Comparison of ENCODE assay signal across 13 mouse cellular contexts in genomic region chr11:19714211-19714610, GRCm38 (mm10).
DNase-seq lines count a peak whose midpoint lies in the region; ATAC-seq and TF ChIP-seq lines count a peak whose summit lies in the region.
"Had no signal": no experiment of that assay in that cellular context is flagged by ENCODE, and none has a peak within 500 bp of the region (broad histone marks: within the 10 kb centered on the region; RNA-seq: fewer than 3 reads in every experiment).

No protein-coding gene starts in this region.

- no peak for TF ChIP-seq CTCF in thymus, adult 2 months (IDR thresholded peaks at IDR 0.05; ENCODE audit: borderline replicate concordance, control insufficient read depth, extremely low read depth, insufficient read depth, low read length, poor library complexity)

- WGBS in heart, embryonic 14.5 days: 12% methylated on average over 5 of the region's 5 CpGs
- WGBS in limb, embryonic 13.5 days: 16% methylated on average over 5 of the region's 5 CpGs
- WGBS in limb, embryonic 10.5 days: 32% methylated on average over 5 of the region's 5 CpGs
- 31% methylated on average over 5 of the region's 5 CpGs for WGBS in forebrain, embryonic 14.5 days
- 52% methylated on average over 5 of the region's 5 CpGs for WGBS in thymus, adult 2 months

- no peak for ATAC-seq in heart, embryonic 14.5 days (ENCODE audit: insufficient number of reproducible peaks, insufficient read depth, low FRiP score, low read depth)
- no peak for ATAC-seq in limb, embryonic 13.5 days (ENCODE audit: low FRiP score, low read depth)
- no peak for ATAC-seq in forebrain, embryonic 14.5 days

- no peaks in the 10 kb centered on the region for H3K36me3 ChIP-seq in heart, embryonic 14.5 days (ENCODE audit: control insufficient read depth, insufficient read depth, low read length)
- no peaks in the 10 kb centered on the region for H3K36me3 ChIP-seq in limb, embryonic 13.5 days
- no peaks in the 10 kb centered on the region for H3K36me3 ChIP-seq in limb, embryonic 10.5 days
- no peaks in the 10 kb centered on the region for H3K36me3 ChIP-seq in forebrain, embryonic 14.5 days (ENCODE audit: control insufficient read depth, insufficient read depth, low read length)
- no peaks in the 10 kb centered on the region for H3K36me3 ChIP-seq in thymus, adult 2 months (ENCODE audit: control insufficient read depth, insufficient read depth, low read length)
- H3K36me3 ChIP-seq: embryonic facial prominence, embryonic 12.5 days; liver, embryonic 15.5 days; midbrain, embryonic 12.5 days; stomach, embryonic 15.5 days had no signal

- no peaks in the 10 kb centered on the region for H3K9me3 ChIP-seq in heart, embryonic 14.5 days (ENCODE audit: control insufficient read depth, low read length)
- peaks cover 2% of the 10 kb centered on the region; the same call in 1 of the 2 replicates for H3K9me3 ChIP-seq in limb, embryonic 13.5 days
- no peaks in the 10 kb centered on the region for H3K9me3 ChIP-seq in limb, embryonic 10.5 days (replicated peaks)
- no peaks in the 10 kb centered on the region for H3K9me3 ChIP-seq in forebrain, embryonic 14.5 days (replicated peaks; ENCODE audit: control insufficient read depth, low read length)
- H3K9me3 ChIP-seq: embryonic facial prominence, embryonic 12.5 days; liver, embryonic 15.5 days; stomach, embryonic 15.5 days had no signal

- no peak for DNase-seq in heart, postnatal 14 days
- no peak for DNase-seq in limb, embryonic 10.5 days (ENCODE audit: low spot score)
- peak; percentile 15 for DNase-seq in R1 (ENCODE audit: low read depth, low spot score)
- DNase-seq in forebrain, embryonic 14.5 days (ENCODE audit: low spot score): peak; percentile 29
- DNase-seq in thymus, adult 2 months: no peak
- DNase-seq in ovary, adult 18-20 months (ENCODE audit: low spot score): no peak
- DNase-seq: layer of hippocampus, adult 9-11 months had no signal

- H3K4me1 ChIP-seq in heart, embryonic 14.5 days (ENCODE audit: control insufficient read depth in 2 of 2, insufficient read depth in 2 of 2, low read length in 2 of 2): peaks cover 0 to 3% of the 10 kb centered on the region in 2 experiments; a peak in 1 of 4 replicates
- no peaks in the 10 kb centered on the region for H3K4me1 ChIP-seq in limb, embryonic 13.5 days
- peaks cover 17% of the 10 kb centered on the region for H3K4me1 ChIP-seq in limb, embryonic 10.5 days
- H3K4me1 ChIP-seq in forebrain, embryonic 14.5 days (ENCODE audit: control insufficient read depth, insufficient read depth, low read length): no peaks in the 10 kb centered on the region
- no peaks in the 10 kb centered on the region for H3K4me1 ChIP-seq in thymus, adult 2 months (replicated peaks; ENCODE audit: control insufficient read depth, insufficient read depth, low read length)
- H3K4me1 ChIP-seq: liver, embryonic 15.5 days; midbrain, embryonic 12.5 days; stomach, embryonic 15.5 days had no signal

- intact Hi-C loops in heart, postnatal 14 days (cut with DNase I): no loop called here

- TF ChIP-seq POLR2A in thymus, adult 2 months (IDR thresholded peaks at IDR 0.05; ENCODE audit: control insufficient read depth, extremely low read depth, insufficient read depth, low read length, poor library complexity): no peak

- H3K27ac ChIP-seq in heart, embryonic 14.5 days (replicated peaks in 1 of 2; ENCODE audit: control insufficient read depth in 1 of 2, insufficient read depth in 1 of 2, low read depth in 2 of 2, low read length in 2 of 2): no peak overlapping the region
- H3K27ac ChIP-seq in limb, embryonic 13.5 days: no peak overlapping the region
- no peak overlapping the region for H3K27ac ChIP-seq in limb, embryonic 10.5 days
- H3K27ac ChIP-seq in forebrain, embryonic 14.5 days (ENCODE audit: low read depth, low read length): no peak overlapping the region
- H3K27ac ChIP-seq in thymus, adult 2 months (ENCODE audit: control insufficient read depth, insufficient read depth, low read length): no peak overlapping the region
- H3K27ac ChIP-seq: embryonic facial prominence, embryonic 12.5 days; midbrain, embryonic 12.5 days; stomach, embryonic 15.5 days had no signal

- H3K4me3 ChIP-seq in heart, embryonic 14.5 days (ENCODE audit: control insufficient read depth in 1 of 2, insufficient read depth in 1 of 2, low read depth in 1 of 2, low read length in 2 of 2): no peak overlapping the region
- H3K4me3 ChIP-seq in limb, embryonic 13.5 days: no peak overlapping the region
- no peak overlapping the region for H3K4me3 ChIP-seq in limb, embryonic 10.5 days
- no peak overlapping the region for H3K4me3 ChIP-seq in forebrain, embryonic 14.5 days (ENCODE audit: low read depth, low read length)
- no peak overlapping the region for H3K4me3 ChIP-seq in thymus, adult 2 months (ENCODE audit: control insufficient read depth, insufficient read depth, low read length)
- H3K4me3 ChIP-seq: embryonic facial prominence, embryonic 12.5 days; liver, embryonic 15.5 days; midbrain, embryonic 12.5 days; stomach, embryonic 15.5 days had no signal

- no peak overlapping the region for H3K9ac ChIP-seq in heart, embryonic 14.5 days (ENCODE audit: low read length)
- H3K9ac ChIP-seq in limb, embryonic 13.5 days: no peak overlapping the region
- H3K9ac ChIP-seq in forebrain, embryonic 14.5 days (ENCODE audit: low read length): no peak overlapping the region
- H3K9ac ChIP-seq: embryonic facial prominence, embryonic 12.5 days; liver, embryonic 15.5 days; midbrain, embryonic 12.5 days; stomach, embryonic 15.5 days had no signal

- H3K4me2 ChIP-seq in heart, embryonic 14.5 days (ENCODE audit: low read length): peak overlapping the region; percentile 45
- H3K4me2 ChIP-seq in limb, embryonic 13.5 days (replicated peaks): peak overlapping the region; percentile 21; the same call in 1 of the 2 replicates
- H3K4me2 ChIP-seq in forebrain, embryonic 14.5 days (ENCODE audit: low read length): peak overlapping the region; percentile 35; the same call in 1 of the 2 replicates
- H3K4me2 ChIP-seq: embryonic facial prominence, embryonic 12.5 days; liver, embryonic 15.5 days; midbrain, embryonic 12.5 days; stomach, embryonic 15.5 days had no signal

- H3K27me3 ChIP-seq in heart, embryonic 14.5 days (ENCODE audit: control insufficient read depth, insufficient read depth, low read length): no peaks in the 10 kb centered on the region
- H3K27me3 ChIP-seq in limb, embryonic 13.5 days: peaks cover 8% of the 10 kb centered on the region
- H3K27me3 ChIP-seq in limb, embryonic 10.5 days (ENCODE audit: low read depth, poor library complexity, severe bottlenecking): no peaks in the 10 kb centered on the region
- H3K27me3 ChIP-seq in forebrain, embryonic 14.5 days (replicated peaks; ENCODE audit: control insufficient read depth, insufficient read depth, low read length): no peaks in the 10 kb centered on the region
- H3K27me3 ChIP-seq in thymus, adult 2 months (ENCODE audit: control insufficient read depth, insufficient read depth, low read length): no peaks in the 10 kb centered on the region
- H3K27me3 ChIP-seq: embryonic facial prominence, embryonic 12.5 days; liver, embryonic 15.5 days; midbrain, embryonic 12.5 days; stomach, embryonic 15.5 days had no signal

Comparison
In these comparisons a context has a peak if more than half of its experiments do, and no peak if none do; other contexts are left out.
1. DNase-seq: peak in R1 (single experiment) and forebrain, embryonic 14.5 days (single experiment); none in heart, postnatal 14 days (0 of 2), limb, embryonic 10.5 days (single experiment), thymus, adult 2 months (single experiment) and ovary, adult 18-20 months (single experiment).
2. Peak in every context shown above with its lines, with median percentiles within 50 percentile points of each other: H3K4me2 ChIP-seq.